Mouse (Mus musculus) neural tube, embryonic 15.5 days (tissue): ENCODE data around the gene Nr2e3. TPM values are rescaled to one million over a fixed set of nuclear protein-coding genes. Genes with fewer than 3 reads are reported as not detected.
"Not testable (repeated sequence)": the region's sequence is repeated elsewhere in the genome, so short reads cannot be mapped to it uniquely, and the experiment has no call there.

Experiments
- ATAC-seq: fragments of 200-750 bp; cut with Nextera tagmentation; 2 replicates; pipeline ENCODE4 v1.8.0; 2017; ENCODE audit warnings: mild to moderate bottlenecking, moderate TSS enrichment, moderate library complexity; ENCODE audit not compliant: low FRiP score
- H3K27ac ChIP-seq: fragments of 300-500 bp; sonication (generic); replicated peaks from 2 replicates; pipeline ENCODE4 v1.5.1; 2015; ENCODE audit warnings: mild to moderate bottlenecking, inconsistent platforms
- H3K27me3 ChIP-seq: fragments of 300-500 bp; sonication (generic); replicated peaks from 2 replicates; pipeline ENCODE4 v1.6.1; 2015; ENCODE audit warnings: inconsistent platforms
- H3K36me3 ChIP-seq: fragments of 300-500 bp; sonication (generic); 2 replicates; pipeline ENCODE4 v1.6.1; 2015; ENCODE audit warnings: inconsistent platforms
- H3K4me1 ChIP-seq: fragments of 300-500 bp; sonication (generic); 2 replicates; pipeline ENCODE4 v1.6.1; 2015; ENCODE audit warnings: inconsistent platforms
- H3K4me2 ChIP-seq: fragments of 300-500 bp; sonication (generic); 2 replicates; pipeline ENCODE4 v1.6.1; 2015; ENCODE audit warnings: inconsistent platforms, mild to moderate bottlenecking, moderate library complexity
- H3K4me3 ChIP-seq: fragments of 300-500 bp; sonication (generic); replicated peaks from 2 replicates; pipeline ENCODE4 v1.5.1; 2015; ENCODE audit warnings: mild to moderate bottlenecking, inconsistent platforms
- H3K9ac ChIP-seq: fragments of 300-500 bp; sonication (generic); replicated peaks from 2 replicates; pipeline ENCODE4 v1.6.1; 2015; ENCODE audit warnings: mild to moderate bottlenecking, inconsistent platforms
- H3K9me3 ChIP-seq: fragments of 300-500 bp; sonication (generic); replicated peaks from 2 replicates; pipeline ENCODE4 v1.6.1; 2016; ENCODE audit warnings: inconsistent platforms
- WGBS: fragments of 180-500 bp; shearing (Covaris S2); methylation state at CpG from one replicate; pipeline ENCODE4 v1.1.7; 2015; ENCODE audit warnings: mixed read lengths; 5-methylcytosine and 5-hydroxymethylcytosine counted together
- polyA plus RNA-seq: library from polyadenylated mRNA; unstranded; fragments of >200 nt; fragmentation: Nextera tagmentation; extraction: Ambion mirVana; gene quantifications from 2 replicates; pipeline ENCODE4 v1.2.1, GENCODE M21; 2015

The Nr2e3 gene
- polyA plus RNA-seq, 1 experiment from 2014 or later = not detected

DNA sequence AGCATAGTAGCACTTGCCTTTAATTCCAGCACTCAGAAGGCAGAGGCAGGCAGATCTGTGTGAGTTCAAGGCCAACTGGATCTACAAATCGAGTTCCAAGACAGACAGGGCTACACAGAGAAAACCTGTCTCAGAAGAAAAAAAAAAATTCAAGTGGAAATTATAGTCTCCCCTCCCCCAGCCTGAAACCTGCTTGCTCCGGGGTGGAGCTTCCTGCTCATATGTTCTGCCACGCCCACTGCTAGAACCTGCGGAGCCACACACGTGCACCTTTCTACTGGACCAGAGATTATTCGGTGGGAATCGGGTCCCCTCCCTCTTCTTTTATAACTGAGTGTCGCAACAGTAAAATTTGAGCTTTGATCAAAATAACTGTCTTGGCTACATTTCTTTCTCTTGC, 24.6 kb downstream of the Nr2e3 start:
- not testable (repeated sequence) for H3K4me3 ChIP-seq, H3K36me3 ChIP-seq, H3K4me2 ChIP-seq, H3K9me3 ChIP-seq, ATAC-seq, H3K27me3 ChIP-seq, H3K4me1 ChIP-seq, H3K27ac ChIP-seq, H3K9ac ChIP-seq
- 87% methylated on average over 8 of the region's 8 CpGs for WGBS

DNA sequence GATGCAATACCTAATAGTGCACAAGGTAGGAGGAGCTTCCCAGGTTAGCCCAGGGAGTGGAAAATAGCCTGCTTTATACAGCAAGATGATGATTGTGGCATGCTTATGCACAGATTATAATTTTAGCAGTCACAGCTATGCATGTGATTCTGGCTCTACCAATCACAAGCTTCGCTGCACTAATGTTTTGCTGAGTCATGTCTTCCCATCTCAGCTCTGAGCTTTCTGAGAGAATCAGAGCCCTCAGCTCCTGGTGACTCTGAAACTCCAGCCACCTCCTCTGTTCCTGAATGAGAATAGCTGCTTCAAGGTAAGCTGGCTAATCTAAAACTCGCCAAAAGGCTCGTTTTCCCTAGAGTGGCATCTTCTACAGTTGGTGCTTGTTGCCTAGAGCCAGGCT, 30.2 kb downstream of the Nr2e3 start:
- Histone ChIP-seq H3K36me3 (peaks cover 13% of the 10 kb centered on the region; the same call in 1 of the 2 replicates), H3K9me3 (no peaks in the 10 kb centered on the region), H3K4me2 (no peak overlapping the region), H3K27ac (no peak overlapping the region), H3K9ac (no peak overlapping the region), H3K4me1 (no peaks in the 10 kb centered on the region), H3K27me3 (no peaks in the 10 kb centered on the region), H3K4me3 (no peak overlapping the region)
- WGBS = 82% methylated on average over 3 of the region's 3 CpGs
- no peak for ATAC-seq

DNA sequence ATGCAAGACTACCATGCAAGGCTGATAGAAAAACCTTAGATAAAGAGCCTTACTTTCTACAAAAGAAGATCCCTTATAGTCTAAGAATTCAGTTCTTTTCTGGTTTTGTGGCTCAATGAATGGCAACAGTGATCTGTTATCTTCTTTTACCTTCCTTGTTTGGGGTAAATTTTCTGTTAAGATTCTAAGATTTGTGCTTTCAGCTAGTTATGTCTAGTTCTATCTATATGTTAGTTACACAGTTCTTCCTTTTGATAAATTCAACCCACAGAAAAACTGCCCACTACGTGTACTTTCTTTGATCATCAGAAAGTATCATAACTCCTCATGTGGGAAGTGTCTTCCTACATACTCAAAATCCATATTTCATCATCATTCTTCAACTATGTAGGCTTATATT, 45.7 kb downstream of the Nr2e3 start:
- H3K9ac ChIP-seq = no peak overlapping the region
- ATAC-seq = no peak
- 91% methylated on average over 1 of the region's 1 CpGs for WGBS

DNA sequence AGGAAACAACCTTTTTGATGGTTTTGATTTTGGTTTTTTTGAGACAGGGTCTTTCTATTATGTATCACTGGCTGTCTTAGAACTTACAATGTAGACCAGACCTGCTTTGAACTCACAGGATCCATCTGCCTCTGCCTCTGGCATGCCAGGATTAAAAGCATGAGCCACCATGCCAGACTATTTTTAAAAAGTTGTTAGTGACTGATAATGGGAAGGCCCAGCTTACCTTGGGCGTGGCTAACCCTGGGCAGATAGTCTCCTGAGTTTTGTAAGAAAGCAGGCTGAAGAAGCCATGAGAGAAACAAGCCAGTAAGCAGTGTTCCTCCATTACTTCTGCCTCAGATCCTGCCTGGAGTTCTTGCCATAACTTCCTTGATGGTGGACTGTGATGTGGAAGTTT, 57.1 kb downstream of the Nr2e3 start:
- Histone ChIP-seq H3K36me3 (peaks cover 31% of the 10 kb centered on the region), H3K9me3 (no peaks in the 10 kb centered on the region), H3K4me2 (no peak overlapping the region), H3K4me3 (no peak overlapping the region), H3K4me1 (no peaks in the 10 kb centered on the region), H3K27me3 (no peaks in the 10 kb centered on the region), H3K9ac (no peak overlapping the region), H3K27ac (no peak overlapping the region)
- 89% methylated on average over 1 of the region's 1 CpGs for WGBS
- ATAC-seq = no peak

More for the DNA sequence above, 45.7 kb downstream of the Nr2e3 start:
- no peaks in the 10 kb centered on the region for H3K4me1 ChIP-seq
- no peak overlapping the region for H3K4me3 ChIP-seq
- no peak overlapping the region for H3K4me2 ChIP-seq
- no peaks in the 10 kb centered on the region for H3K27me3 ChIP-seq
- H3K36me3 ChIP-seq = peaks cover 24% of the 10 kb centered on the region
- no peaks in the 10 kb centered on the region for H3K9me3 ChIP-seq
- H3K27ac ChIP-seq = no peak overlapping the region

Other genes with a start within 250 kb of the Nr2e3 start
- gene Senp8, start 209.9 kb downstream of the Nr2e3 start, polyA plus RNA-seq = 8.4 and 11.3 TPM in 2 replicates
- gene Myo9a, start 209.8 kb downstream of the Nr2e3 start, polyA plus RNA-seq = 21.1 and 23.8 TPM in 2 replicates